Mouse (Mus musculus): ENCODE data around the gene Cpa4. TPM values are rescaled to one million over a fixed set of nuclear protein-coding genes. Genes with fewer than 3 reads are reported as not detected.

Gene Cpa4
- polyA plus RNA-seq, 2 experiments: 0.05 to 0.07 TPM

DNA sequence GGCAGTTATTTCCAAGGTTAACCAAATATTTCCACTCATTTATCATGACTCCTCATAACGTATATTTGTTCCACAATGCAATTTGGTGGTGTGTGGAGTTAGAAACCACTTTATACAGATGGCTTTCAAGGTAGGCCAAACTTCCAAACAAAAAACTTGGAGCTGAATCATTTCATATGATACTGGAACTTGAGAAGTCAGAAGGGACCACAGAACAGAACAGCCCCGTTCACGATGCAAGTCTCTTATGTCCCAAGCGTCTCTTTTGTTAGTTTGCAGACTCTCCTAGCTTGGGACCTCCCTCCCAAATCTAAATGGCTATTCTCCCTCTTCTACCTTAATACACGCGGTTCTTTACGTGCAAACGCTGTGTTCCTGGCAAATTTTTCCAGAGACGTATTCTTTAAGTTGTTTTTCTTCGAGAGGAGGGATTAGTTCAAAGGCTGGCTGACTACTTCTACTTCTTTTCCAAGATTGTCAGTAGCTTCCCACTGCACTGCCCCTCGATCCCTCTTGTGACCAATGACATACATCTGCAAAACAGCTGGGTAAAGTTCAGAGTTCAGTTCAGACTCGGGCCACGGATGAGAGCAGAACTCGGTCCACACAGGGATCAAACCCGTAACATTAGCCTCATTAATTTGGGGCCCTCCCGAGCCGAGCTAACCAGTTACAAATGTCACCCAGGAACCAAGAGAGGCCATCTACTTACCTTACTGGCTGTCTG lies 8.5 kb downstream of the Cpa4 start:
- 67% methylated on average over 17 of the region's 17 CpGs for WGBS (ENCODE audit: insufficient replicate concordance)
- no peak overlapping the region for H3K4me3 ChIP-seq (ENCODE audit: insufficient read depth in 1 of 2, low read depth in 2 of 2, low read length in 2 of 2)
- H3K4me2 ChIP-seq (ENCODE audit: low read depth): no peak overlapping the region
- H3K9ac ChIP-seq (replicated peaks): no peak overlapping the region
- no peak overlapping the region for H3K27ac ChIP-seq
- H3K36me3 ChIP-seq (replicated peaks; ENCODE audit: control insufficient read depth, insufficient read depth, low read depth): no peaks in the 10 kb centered on the region
- H3K27me3 ChIP-seq (ENCODE audit: control insufficient read depth, insufficient read depth, low read length): no peaks in the 10 kb centered on the region
- H3K9me3 ChIP-seq (ENCODE audit: control insufficient read depth, low read length): no peaks in the 10 kb centered on the region
- DNase-seq (ENCODE audit: low read depth in 3 of 3, low spot score in 3 of 3): no peak
- no peaks in the 10 kb centered on the region for H3K4me1 ChIP-seq (replicated peaks; ENCODE audit: control insufficient read depth in 2 of 2, insufficient read depth in 2 of 2, low read length in 1 of 2)
- ATAC-seq (ENCODE audit: insufficient read depth): no peak
- no peak for TF ChIP-seq EP300 (IDR thresholded peaks at IDR 0.05; ENCODE audit: low read depth)
- TF ChIP-seq CTCF (IDR thresholded peaks at IDR 0.05; ENCODE audit: low read depth): no peak

DNA sequence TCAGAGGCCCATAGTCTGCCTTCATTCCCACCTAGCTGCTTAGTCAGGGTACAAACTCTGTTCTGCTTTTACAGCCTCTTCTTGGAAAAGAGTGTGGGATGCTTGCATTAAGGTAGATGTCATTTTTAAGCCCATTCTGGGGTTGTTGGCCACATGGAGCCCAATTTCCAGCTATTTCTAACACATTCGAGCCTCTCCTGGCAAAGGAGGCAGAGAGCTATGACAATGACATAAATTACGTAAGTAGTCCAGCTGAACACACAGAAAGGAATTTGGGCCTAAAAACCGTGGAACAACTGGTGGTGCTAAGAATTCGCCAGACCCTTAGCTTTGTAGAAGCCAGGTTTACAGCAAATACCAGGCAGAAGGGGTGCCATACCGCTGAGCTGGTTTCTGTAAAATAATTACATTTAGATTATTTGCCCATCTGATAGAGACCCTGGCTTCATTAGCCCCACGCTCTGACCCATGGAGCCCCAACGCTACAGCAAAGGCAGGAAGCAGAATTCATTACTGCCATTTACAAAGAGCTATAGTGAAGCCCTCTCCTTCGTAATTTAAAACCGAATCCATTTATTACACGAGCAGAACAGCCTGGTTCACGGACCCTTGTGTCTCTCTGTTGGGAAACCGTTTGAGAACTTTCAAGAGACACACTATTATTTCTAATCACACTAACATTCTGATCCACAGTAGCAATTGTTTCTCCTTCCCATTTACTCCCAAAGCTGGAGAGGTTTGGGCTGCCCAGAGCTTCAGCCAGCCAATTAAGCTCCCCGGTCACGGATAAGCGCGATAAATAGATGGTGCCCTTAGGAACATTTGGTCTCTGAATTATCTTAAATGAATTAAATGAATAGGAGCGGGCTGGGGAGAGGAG lies 12.0 kb downstream of the Cpa4 start:
- Histone ChIP-seq H3K27me3 (ENCODE audit: control insufficient read depth, insufficient read depth, low read length) (no peaks in the 10 kb centered on the region), H3K9ac (replicated peaks) (no peak overlapping the region), H3K27ac (no peak overlapping the region), H3K4me3 (ENCODE audit: insufficient read depth in 1 of 2, low read depth in 2 of 2, low read length in 2 of 2) (no peak overlapping the region), H3K9me3 (ENCODE audit: control insufficient read depth, low read length) (no peaks in the 10 kb centered on the region), H3K4me1 (replicated peaks; ENCODE audit: control insufficient read depth in 2 of 2, insufficient read depth in 2 of 2, low read length in 1 of 2) (no peaks in the 10 kb centered on the region), H3K4me2 (ENCODE audit: low read depth) (no peak overlapping the region), H3K36me3 (replicated peaks; ENCODE audit: control insufficient read depth, insufficient read depth, low read depth) (no peaks in the 10 kb centered on the region)
- TF ChIP-seq EP300 (IDR thresholded peaks at IDR 0.05; ENCODE audit: low read depth) (no peak), CTCF (IDR thresholded peaks at IDR 0.05; ENCODE audit: low read depth) (no peak)
- 64% methylated on average over 17 of the region's 17 CpGs for WGBS (ENCODE audit: insufficient replicate concordance)
- ATAC-seq (ENCODE audit: insufficient read depth) (no peak), DNase-seq (ENCODE audit: low read depth in 3 of 3, low spot score in 3 of 3) (no peak)

DNA sequence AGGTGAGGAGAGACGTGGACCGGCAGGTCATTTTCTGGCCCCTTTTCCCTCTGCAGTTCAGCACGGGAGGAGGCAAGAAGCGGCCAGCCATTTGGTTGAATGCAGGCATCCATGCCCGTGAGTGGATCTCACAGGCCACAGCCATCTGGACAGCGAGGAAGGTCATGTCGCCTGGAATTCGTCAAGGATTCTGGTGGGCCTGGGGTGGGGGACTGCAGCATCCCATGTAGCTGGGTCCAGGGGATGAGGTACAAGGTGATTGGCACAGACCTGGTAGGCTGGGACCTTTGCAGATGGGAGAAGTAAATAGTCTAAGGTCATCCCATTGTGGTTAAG lies 12.6 kb downstream of the Cpa4 start:
- Histone ChIP-seq H3K9me3 (ENCODE audit: control insufficient read depth, low read length) (no peaks in the 10 kb centered on the region), H3K27ac (no peak overlapping the region), H3K4me1 (replicated peaks; ENCODE audit: control insufficient read depth in 2 of 2, insufficient read depth in 2 of 2, low read length in 1 of 2) (no peaks in the 10 kb centered on the region), H3K9ac (replicated peaks) (no peak overlapping the region), H3K36me3 (replicated peaks; ENCODE audit: control insufficient read depth, insufficient read depth, low read depth) (no peaks in the 10 kb centered on the region), H3K4me3 (ENCODE audit: insufficient read depth in 1 of 2, low read depth in 2 of 2, low read length in 2 of 2) (no peak overlapping the region), H3K4me2 (ENCODE audit: low read depth) (no peak overlapping the region), H3K27me3 (ENCODE audit: control insufficient read depth, insufficient read depth, low read length) (no peaks in the 10 kb centered on the region)
- DNase-seq (ENCODE audit: low read depth in 3 of 3, low spot score in 3 of 3) (no peak), ATAC-seq (ENCODE audit: insufficient read depth) (no peak)
- WGBS (ENCODE audit: insufficient replicate concordance): 61% methylated on average over 8 of the region's 8 CpGs
- TF ChIP-seq EP300 (IDR thresholded peaks at IDR 0.05; ENCODE audit: low read depth): no peak
- TF ChIP-seq CTCF (IDR thresholded peaks at IDR 0.05; ENCODE audit: low read depth): no peak

- DNase-seq (ENCODE audit: low read depth in 3 of 3, low spot score in 3 of 3) (no peak), ATAC-seq (ENCODE audit: insufficient read depth) (no peak)
- H3K4me2 ChIP-seq (ENCODE audit: low read depth): no peak overlapping the region
- no peaks in the 10 kb centered on the region for H3K9me3 ChIP-seq (ENCODE audit: control insufficient read depth, low read length)
- TF ChIP-seq CTCF (IDR thresholded peaks at IDR 0.05; ENCODE audit: low read depth): no peak
- no peak for TF ChIP-seq EP300 (IDR thresholded peaks at IDR 0.05; ENCODE audit: low read depth)
- no peak overlapping the region for H3K27ac ChIP-seq
- no peak overlapping the region for H3K9ac ChIP-seq (replicated peaks)
- H3K4me1 ChIP-seq (replicated peaks; ENCODE audit: control insufficient read depth in 2 of 2, insufficient read depth in 2 of 2, low read length in 1 of 2): no peaks in the 10 kb centered on the region
- H3K4me3 ChIP-seq (ENCODE audit: insufficient read depth in 1 of 2, low read depth in 2 of 2, low read length in 2 of 2): no peak overlapping the region
- H3K27me3 ChIP-seq (ENCODE audit: control insufficient read depth, insufficient read depth, low read length): no peaks in the 10 kb centered on the region
- 64% methylated on average over 7 of the region's 7 CpGs for WGBS (ENCODE audit: insufficient replicate concordance)
- H3K36me3 ChIP-seq (replicated peaks; ENCODE audit: control insufficient read depth, insufficient read depth, low read depth): no peaks in the 10 kb centered on the region
Measured at GRCm38 (mm10) chr6:30586886-30587442, 18.8 kb downstream of the Cpa4 start.

- H3K9ac ChIP-seq (replicated peaks): no peak overlapping the region
- H3K4me3 ChIP-seq (ENCODE audit: insufficient read depth in 1 of 2, low read depth in 2 of 2, low read length in 2 of 2): no peak overlapping the region
- WGBS (ENCODE audit: insufficient replicate concordance): 36% methylated on average over 2 of the region's 2 CpGs
- DNase-seq (ENCODE audit: low read depth in 3 of 3, low spot score in 3 of 3): no peak
- no peak overlapping the region for H3K4me2 ChIP-seq (ENCODE audit: low read depth)
- TF ChIP-seq CTCF (IDR thresholded peaks at IDR 0.05; ENCODE audit: low read depth): no peak
- TF ChIP-seq EP300 (IDR thresholded peaks at IDR 0.05; ENCODE audit: low read depth): no peak
- no peaks in the 10 kb centered on the region for H3K36me3 ChIP-seq (replicated peaks; ENCODE audit: control insufficient read depth, insufficient read depth, low read depth)
- no peaks in the 10 kb centered on the region for H3K4me1 ChIP-seq (replicated peaks; ENCODE audit: control insufficient read depth in 2 of 2, insufficient read depth in 2 of 2, low read length in 1 of 2)
- H3K9me3 ChIP-seq (ENCODE audit: control insufficient read depth, low read length): no peaks in the 10 kb centered on the region
- no peaks in the 10 kb centered on the region for H3K27me3 ChIP-seq (ENCODE audit: control insufficient read depth, insufficient read depth, low read length)
- ATAC-seq (ENCODE audit: insufficient read depth): no peak
- no peak overlapping the region for H3K27ac ChIP-seq
Measured at GRCm38 (mm10) chr6:30589819-30590218, 21.6 kb downstream of the Cpa4 start.
